Mouse (Mus musculus): ENCODE measurements around the gene Kcnn1.

- no peak for TF ChIP-seq CTCF (IDR thresholded peaks at IDR 0.05; ENCODE audit: extremely low read depth, insufficient read depth, insufficient read length, insufficient replicate concordance)
- no peak for TF ChIP-seq POLR2A (IDR thresholded peaks at IDR 0.05; ENCODE audit: low read depth, low read length)
Measured at GRCm38 (mm10) chr8:70903112-70903511, 40.1 kb upstream of the Kcnn1 start.
